In the genomic region with DNA sequence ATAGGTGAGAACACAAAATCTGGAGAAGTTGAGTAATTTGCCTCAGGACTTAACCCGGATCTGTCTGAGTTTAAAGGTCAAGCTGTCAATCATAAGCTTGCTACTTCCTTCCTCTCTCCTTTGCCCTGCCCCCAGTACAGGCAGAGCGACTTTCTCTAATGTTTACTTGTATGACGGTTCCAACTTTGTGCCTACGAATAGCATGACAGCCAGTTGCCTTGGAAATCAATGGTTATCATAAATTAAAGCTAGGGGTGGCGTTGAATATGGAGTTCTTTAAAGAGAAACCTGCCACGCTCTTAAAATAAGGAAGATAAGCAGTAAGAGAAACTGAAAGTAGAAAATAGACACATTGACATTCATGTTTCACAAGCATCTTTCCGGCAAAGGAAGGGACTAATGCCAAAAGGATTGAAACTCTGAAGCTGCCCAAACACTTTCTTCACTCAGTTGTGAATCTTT, we compare ENCODE assay signal across 9 mouse cellular contexts. TPM values are rescaled to one million over a fixed set of nuclear protein-coding genes. Genes with fewer than 3 reads are reported as not detected.
DNase-seq lines count a peak whose midpoint lies in the region; ATAC-seq and TF ChIP-seq lines count a peak whose summit lies in the region.
"Had no signal": no experiment of that assay in that cellular context is flagged by ENCODE, and none has a peak within 500 bp of the region (broad histone marks: within the 10 kb centered on the region; RNA-seq: fewer than 3 reads in every experiment).

No protein-coding gene starts in this region.

- no peak overlapping the region for H3K9ac ChIP-seq in lung, embryonic 15.5 days
- no peak overlapping the region for H3K9ac ChIP-seq in forebrain, embryonic 15.5 days (replicated peaks)

- no peaks in the 10 kb centered on the region for H3K36me3 ChIP-seq in lung, embryonic 15.5 days
- no peaks in the 10 kb centered on the region for H3K36me3 ChIP-seq in thymus, adult 2 months (ENCODE audit: control insufficient read depth, insufficient read depth, low read length)
- no peaks in the 10 kb centered on the region for H3K36me3 ChIP-seq in forebrain, embryonic 15.5 days

- H3K27ac ChIP-seq in lung, embryonic 15.5 days, result no peak overlapping the region
- H3K27ac ChIP-seq in thymus, adult 2 months (ENCODE audit: control insufficient read depth, insufficient read depth, low read length), result no peak overlapping the region; the same call in 1 of the 2 replicates
- H3K27ac ChIP-seq in forebrain, embryonic 15.5 days (replicated peaks), result no peak overlapping the region

- H3K4me1 ChIP-seq in lung, embryonic 15.5 days, result peaks cover 5% of the 10 kb centered on the region; the same call in 1 of the 2 replicates
- H3K4me1 ChIP-seq in thymus, adult 2 months (replicated peaks; ENCODE audit: control insufficient read depth, insufficient read depth, low read length), result no peaks in the 10 kb centered on the region
- no peaks in the 10 kb centered on the region for H3K4me1 ChIP-seq in forebrain, embryonic 15.5 days

- no peak for ATAC-seq in lung, embryonic 15.5 days (ENCODE audit: borderline replicate concordance, extremely low read depth, low FRiP score, low TSS enrichment)
- no peak for ATAC-seq in forebrain, embryonic 15.5 days (replicated peaks)

- no peak for TF ChIP-seq CTCF in thymus, adult 2 months (IDR thresholded peaks at IDR 0.05; ENCODE audit: borderline replicate concordance, control insufficient read depth, extremely low read depth, insufficient read depth, low read length, poor library complexity)

- intact Hi-C loops in left cerebral cortex, postnatal 4 days (cut with DNase I), result no loop called here

- 0 out of 2 replicates have a peak overlapping the region, but pooled peaks have one; percentile 12 for H3K4me2 ChIP-seq in lung, embryonic 15.5 days
- no peak overlapping the region for H3K4me2 ChIP-seq in forebrain, embryonic 15.5 days (replicated peaks)

- H3K27me3 ChIP-seq in lung, embryonic 15.5 days, result no peaks in the 10 kb centered on the region
- H3K27me3 ChIP-seq in thymus, adult 2 months (ENCODE audit: control insufficient read depth, insufficient read depth, low read length), result no peaks in the 10 kb centered on the region
- no peaks in the 10 kb centered on the region for H3K27me3 ChIP-seq in forebrain, embryonic 15.5 days

- H3K4me3 ChIP-seq in lung, embryonic 15.5 days, result no peak overlapping the region
- no peak overlapping the region for H3K4me3 ChIP-seq in thymus, adult 2 months (ENCODE audit: control insufficient read depth, insufficient read depth, low read length)
- H3K4me3 ChIP-seq in forebrain, embryonic 15.5 days, result no peak overlapping the region

- whole genome bisulfite sequencing in lung, embryonic 15.5 days, result 38% methylated on average over 7 of the region's 7 CpGs
- WGBS in thymus, adult 2 months, result 0% methylated on average over 7 of the region's 7 CpGs
- 82% methylated on average over 7 of the region's 7 CpGs for WGBS in forebrain, embryonic 15.5 days

- peak; percentile 37 to 49 for DNase-seq in urinary bladder, postnatal 36 days (ENCODE audit: low spot score in 2 of 2)
- DNase-seq in urinary bladder, adult 2 months (ENCODE audit: low spot score), result no peak
- peak; percentile 84 for DNase-seq in induced T-regulatory cell, adult 2 months (ENCODE audit: low read depth)
- peak; percentile 52 for DNase-seq in thymus, adult 2 months
- no peak for DNase-seq in left cerebral cortex, postnatal 4 days
- DNase-seq in right cerebral cortex, postnatal 14 days, result no peak

- H3K9me3 ChIP-seq in lung, embryonic 15.5 days, result no peaks in the 10 kb centered on the region
- no peaks in the 10 kb centered on the region for H3K9me3 ChIP-seq in forebrain, embryonic 15.5 days

- TF ChIP-seq POLR2A in thymus, adult 2 months (IDR thresholded peaks at IDR 0.05; ENCODE audit: control insufficient read depth, extremely low read depth, insufficient read depth, low read length, poor library complexity), result no peak

RNA-seq across cellular contexts. Expression of a gene that starts 18.5 kb away (rescaled TPM):
- 31.0 and 31.3 TPM in 2 replicates for polyA plus RNA-seq in urinary bladder, adult 2 months (2012; rRNA removed)
- 61.9 and 62.1 TPM in 2 replicates for polyA plus RNA-seq in lung, embryonic 15.5 days (2015; fragmentation: Nextera tagmentation; extraction: Ambion mirVana)
- 35.9 and 40.7 TPM in 2 replicates for polyA plus RNA-seq in thymus, adult 2 months (2012; rRNA removed)
- total RNA-seq in left cerebral cortex, postnatal 4 days (2021), result 100 to 1,000 TPM in 1 of 2 experiments, 10 to 100 TPM in 1; 98.9 to 122 TPM
- polyA plus RNA-seq in forebrain, embryonic 15.5 days (2015; fragmentation: Nextera tagmentation; extraction: Ambion mirVana), result 54.6 and 57.0 TPM in 2 replicates

RNA-seq across cellular contexts. Expression of a gene that starts 39.7 kb away (rescaled TPM):
- polyA plus RNA-seq in urinary bladder, adult 2 months (2012; rRNA removed), result not detected in 2 replicates
- polyA plus RNA-seq in lung, embryonic 15.5 days (2015; fragmentation: Nextera tagmentation; extraction: Ambion mirVana), result not detected in 2 replicates
- polyA plus RNA-seq in thymus, adult 2 months (2012; rRNA removed), result 0.39 TPM in 1 of 2 replicates, not detected in the other
- not detected for total RNA-seq in left cerebral cortex, postnatal 4 days (2021)
- not detected in 2 replicates for polyA plus RNA-seq in forebrain, embryonic 15.5 days (2015; fragmentation: Nextera tagmentation; extraction: Ambion mirVana)
- polyA plus RNA-seq: limb, embryonic 14.5 days had no signal

Comparison
In these comparisons a context has a peak if more than half of its experiments do, and no peak if none do; other contexts are left out.
1. DNase-seq: peak in urinary bladder, postnatal 36 days (2 of 2), induced T-regulatory cell, adult 2 months (single experiment) and thymus, adult 2 months (single experiment); none in urinary bladder, adult 2 months (single experiment), left cerebral cortex, postnatal 4 days (single experiment) and right cerebral cortex, postnatal 14 days (single experiment).